Mouse (Mus musculus): Measurements from ENCODE around the gene Mbd4. TPM values are rescaled to one million over a fixed set of nuclear protein-coding genes. Genes with fewer than 3 reads are reported as not detected.
A peak's percentile ranks its signal among the peaks of the same experiment; 100 is the strongest.
"Not testable (repeated sequence)": the region's sequence is repeated elsewhere in the genome, so short reads cannot be mapped to it uniquely, and the experiment has no call there.

Gene Mbd4
- 21.2 and 23.2 TPM in 2 replicates for total RNA-seq (2017)

DNA sequence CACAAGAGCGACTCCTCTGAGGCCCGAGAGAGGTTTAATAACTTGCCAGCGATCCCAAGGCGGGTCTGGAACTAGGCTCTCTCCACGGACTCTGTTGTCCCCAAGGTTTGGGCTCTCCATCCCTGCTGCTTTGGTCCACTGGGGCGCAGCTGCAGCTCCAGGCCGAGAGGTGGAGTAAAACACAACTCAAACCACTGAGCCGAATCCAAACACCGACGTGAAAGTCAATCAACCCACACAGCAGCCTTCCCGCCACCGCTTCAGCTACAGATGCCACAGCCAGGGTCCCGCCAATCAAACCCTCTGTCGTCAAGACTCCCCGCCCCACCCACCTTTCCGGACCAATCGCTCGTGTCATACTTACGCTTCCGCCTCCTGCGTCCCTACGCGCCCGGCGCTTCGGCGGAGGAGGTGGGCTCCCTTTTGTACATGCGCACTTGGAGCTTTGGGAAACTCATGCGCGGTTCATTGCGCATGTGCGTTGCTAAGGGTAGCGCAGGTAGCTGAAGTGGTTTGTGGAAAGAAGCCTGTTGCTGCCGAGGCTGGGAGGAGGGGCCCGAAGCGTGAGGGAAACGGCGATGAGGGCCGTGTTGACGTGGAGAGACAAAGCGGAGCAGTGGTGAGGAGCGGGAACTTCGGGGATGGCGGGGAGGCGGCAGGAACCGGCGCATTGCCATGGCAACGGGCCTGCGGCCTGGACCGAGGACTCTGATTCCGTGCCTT is at the start of gene Mbd4, which contains the start of gene Ift122:
Gene Mbd4 (minus strand): TSS at position 281 of the 723 bp plus-strand sequence.
Gene Ift122 (plus strand): TSS at position 380 of the 723 bp plus-strand sequence.
- peak; percentile 96 for ATAC-seq (replicated peaks; ENCODE audit: low read depth, poor library complexity, severe bottlenecking)

GRCm38 (mm10) chr6:115902545-115902944 is 49.4 kb upstream of the Mbd4 start:
- ATAC-seq (replicated peaks; ENCODE audit: low read depth, poor library complexity, severe bottlenecking) = no peak

DNA sequence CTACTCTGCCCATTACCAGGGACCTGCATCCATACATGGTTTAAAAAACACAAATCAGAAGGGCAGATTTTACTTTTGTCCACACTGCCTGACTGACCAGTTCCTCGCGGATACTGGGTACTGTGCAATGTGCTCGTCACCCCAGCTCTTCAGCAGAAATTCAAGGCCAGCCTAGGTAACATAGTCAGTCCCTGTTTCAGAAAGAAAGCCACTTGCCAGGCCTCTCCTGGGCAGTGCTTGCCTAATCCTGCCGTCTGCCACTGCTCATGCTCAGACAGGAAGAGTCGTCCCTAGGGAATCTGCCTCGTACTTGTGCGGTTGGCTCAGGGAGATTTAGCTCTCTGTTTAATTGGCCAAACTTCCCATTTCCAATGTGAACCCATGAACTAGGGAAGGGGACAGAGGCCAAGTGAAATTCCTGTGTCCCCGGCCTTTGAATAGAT is 48.3 kb upstream of the Mbd4 start:
- ATAC-seq (replicated peaks; ENCODE audit: low read depth, poor library complexity, severe bottlenecking) = no peak

DNA sequence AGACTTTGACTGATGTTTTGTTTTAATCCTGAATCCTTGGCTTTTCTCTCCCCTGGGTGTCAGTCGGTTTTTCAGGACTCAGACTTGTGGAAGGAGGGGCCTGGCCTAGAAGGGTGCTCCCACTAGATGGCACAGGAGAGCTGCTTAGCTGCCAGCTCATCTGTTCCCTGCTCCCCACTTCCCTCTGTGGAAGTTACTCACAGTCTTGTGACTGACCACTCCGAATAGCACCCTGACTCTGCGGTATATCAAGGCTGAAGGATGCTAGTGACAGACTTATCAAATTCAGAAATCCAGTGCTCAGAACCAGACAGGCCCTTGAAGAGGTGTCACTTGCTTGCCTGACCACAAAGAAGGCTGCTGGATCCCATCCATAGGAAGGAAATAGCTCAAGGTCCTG is 47.9 kb upstream of the Mbd4 start:
- peak; percentile 82 for ATAC-seq (replicated peaks; ENCODE audit: low read depth, poor library complexity, severe bottlenecking)

GRCm38 (mm10) chr6:115897926-115898520 is 44.9 kb upstream of the Mbd4 start:
- ATAC-seq (replicated peaks; ENCODE audit: low read depth, poor library complexity, severe bottlenecking) = no peak

DNA sequence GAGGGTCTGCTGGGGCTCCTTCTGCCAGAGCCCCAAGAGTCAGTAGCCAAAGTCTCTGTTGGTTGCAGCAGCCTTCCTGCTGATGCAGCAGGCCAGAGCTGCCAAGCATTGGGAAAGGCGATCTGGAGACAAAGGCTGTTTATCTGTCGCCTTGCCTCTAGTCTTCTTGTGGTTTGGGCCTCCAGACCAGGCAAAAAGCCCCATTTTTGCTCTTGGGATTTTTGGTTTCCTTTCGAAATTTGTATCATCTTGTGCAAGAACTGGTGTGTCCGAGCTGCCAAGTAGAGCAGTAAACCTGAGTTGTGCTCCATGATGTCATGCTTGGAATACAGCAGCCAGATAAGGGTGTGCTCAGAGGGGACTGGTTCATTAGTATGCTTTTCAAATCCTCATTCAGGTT is 43.9 kb upstream of the Mbd4 start:
- peak; percentile 65 for ATAC-seq (replicated peaks; ENCODE audit: low read depth, poor library complexity, severe bottlenecking)

GRCm38 (mm10) chr6:115896346-115896745 is 43.2 kb upstream of the Mbd4 start:
- ATAC-seq (replicated peaks; ENCODE audit: low read depth, poor library complexity, severe bottlenecking) = no peak

DNA sequence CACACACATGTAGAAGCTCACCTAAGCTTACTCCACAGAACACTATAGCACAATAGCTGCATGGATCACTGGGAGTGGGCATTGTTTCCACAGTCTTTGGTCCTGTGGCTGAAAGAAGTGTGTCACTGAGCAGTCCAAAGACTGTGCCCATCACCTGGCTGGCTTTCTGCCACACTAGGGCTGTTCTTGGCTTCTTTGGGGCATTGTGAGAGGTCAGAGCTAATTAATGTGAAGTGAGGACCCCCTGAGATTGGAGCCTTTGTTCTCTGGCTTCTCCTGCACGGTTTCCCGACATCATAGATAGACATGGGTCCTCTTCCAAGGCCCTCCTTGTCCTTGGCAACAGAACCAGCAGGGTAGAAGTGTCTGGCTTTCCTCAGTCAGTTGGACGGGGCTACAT is 39.2 kb upstream of the Mbd4 start:
- ATAC-seq (replicated peaks; ENCODE audit: low read depth, poor library complexity, severe bottlenecking) = no peak

DNA sequence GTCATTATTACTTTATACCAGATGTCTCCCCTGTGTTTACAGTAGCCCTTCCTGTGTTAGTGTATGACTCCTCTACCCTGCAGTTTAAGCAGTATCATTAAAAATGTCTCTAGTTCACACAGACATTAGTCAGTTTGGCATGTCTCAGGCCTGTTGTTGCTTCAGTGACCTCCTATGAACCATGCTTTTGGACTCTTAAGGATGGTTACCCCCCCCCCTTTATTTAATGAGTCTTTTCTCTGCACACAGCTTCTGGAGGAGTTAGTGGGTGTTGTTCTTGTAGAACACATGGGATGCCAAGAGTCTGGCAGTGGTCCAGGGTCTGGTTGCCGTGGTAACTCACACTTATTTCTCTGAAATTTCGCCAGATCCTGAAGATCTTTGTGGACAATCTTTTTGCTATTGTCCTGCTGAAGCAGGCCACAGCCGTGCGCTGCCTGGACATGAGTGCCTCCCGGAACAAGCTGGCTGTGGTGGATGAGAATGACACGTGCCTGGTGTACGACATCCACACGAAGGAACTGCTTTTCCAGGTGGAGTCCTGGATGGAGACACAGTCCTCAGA is 38.4 kb upstream of the Mbd4 start:
- ATAC-seq (replicated peaks; ENCODE audit: low read depth, poor library complexity, severe bottlenecking) = no peak

DNA sequence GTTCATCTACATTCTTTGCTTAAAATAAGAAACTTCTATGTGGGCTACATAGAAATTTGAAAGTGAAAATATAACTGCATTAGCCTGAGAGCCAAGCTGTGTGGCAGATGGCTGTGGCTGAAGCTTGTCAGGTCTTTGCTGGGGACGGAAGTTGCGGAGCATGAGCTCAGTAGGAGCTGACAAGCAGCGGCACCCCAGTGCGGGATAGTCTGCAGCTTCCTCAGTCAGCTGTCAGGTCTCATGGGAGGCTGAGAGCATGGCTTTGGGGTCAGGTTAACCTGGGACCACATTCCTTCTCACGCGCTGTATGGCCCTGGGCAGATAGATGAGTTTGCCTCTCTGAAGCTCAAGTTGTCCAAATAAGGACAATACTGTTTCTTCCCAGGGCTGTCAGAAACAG is 37.9 kb upstream of the Mbd4 start:
- ATAC-seq (replicated peaks; ENCODE audit: low read depth, poor library complexity, severe bottlenecking) = no peak

GRCm38 (mm10) chr6:115890601-115891000 is 37.4 kb upstream of the Mbd4 start:
- no peak for ATAC-seq (replicated peaks; ENCODE audit: low read depth, poor library complexity, severe bottlenecking)

DNA sequence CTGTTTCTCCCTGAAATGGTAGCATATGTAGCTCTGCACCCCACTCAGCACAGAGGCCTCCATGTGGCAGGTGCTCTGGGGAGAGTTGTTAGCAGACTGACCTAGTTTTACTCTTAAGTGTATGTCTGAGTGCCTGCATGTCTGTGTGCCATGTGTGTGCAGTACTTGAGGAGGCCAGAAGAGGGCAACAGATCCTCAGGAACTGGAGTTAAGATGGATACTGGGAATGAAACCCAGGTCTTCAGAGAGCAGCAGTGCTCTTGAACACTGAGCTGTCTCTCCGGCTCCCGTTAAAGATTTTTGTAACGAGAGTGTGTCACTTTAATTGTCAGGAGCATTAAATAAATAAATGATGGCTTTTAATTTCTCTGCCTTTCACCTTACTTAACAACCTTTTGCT is 35.1 kb upstream of the Mbd4 start:
- 0 out of 2 replicates have a peak, but pooled peaks have one; percentile 40 for ATAC-seq (replicated peaks; ENCODE audit: low read depth, poor library complexity, severe bottlenecking)

GRCm38 (mm10) chr6:115886894-115887293 is 33.7 kb upstream of the Mbd4 start:
- ATAC-seq (replicated peaks; ENCODE audit: low read depth, poor library complexity, severe bottlenecking) = peak; percentile 84

- ATAC-seq (replicated peaks; ENCODE audit: low read depth, poor library complexity, severe bottlenecking) = no peak
These were observed 30.8 kb upstream of the Mbd4 start for GRCm38 (mm10) chr6:115884018-115884417.

GRCm38 (mm10) chr6:115880751-115881150 is 27.6 kb upstream of the Mbd4 start:
- ATAC-seq (replicated peaks; ENCODE audit: low read depth, poor library complexity, severe bottlenecking) = no peak

DNA sequence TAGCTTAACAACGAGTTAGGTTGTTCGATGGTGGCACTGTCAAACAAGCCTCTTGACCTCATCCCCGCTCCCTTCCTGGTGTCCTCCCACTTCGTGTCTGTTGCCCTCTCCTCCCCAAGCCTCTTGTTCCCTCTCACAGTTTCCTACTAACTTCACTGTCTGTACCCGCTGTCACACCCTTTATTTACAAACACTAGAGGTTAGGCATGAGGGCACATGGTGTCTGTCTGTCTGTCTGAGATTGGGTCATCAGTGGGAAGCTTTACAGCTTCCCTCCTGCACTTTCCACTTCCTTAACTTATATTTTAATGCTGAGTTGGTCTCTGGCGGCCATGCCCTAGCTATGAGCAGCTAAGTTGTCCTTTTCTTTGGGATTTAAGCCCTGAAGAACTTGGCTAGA is 26.6 kb upstream of the Mbd4 start:
- no peak for ATAC-seq (replicated peaks; ENCODE audit: low read depth, poor library complexity, severe bottlenecking)

- no peak for ATAC-seq (replicated peaks; ENCODE audit: low read depth, poor library complexity, severe bottlenecking)
These were observed 25.5 kb upstream of the Mbd4 start for GRCm38 (mm10) chr6:115878694-115879093.

GRCm38 (mm10) chr6:115877239-115877638 is 24.1 kb upstream of the Mbd4 start:
- no peak for ATAC-seq (replicated peaks; ENCODE audit: low read depth, poor library complexity, severe bottlenecking)

GRCm38 (mm10) chr6:115871318-115871717 is 18.1 kb upstream of the Mbd4 start:
- ATAC-seq (replicated peaks; ENCODE audit: low read depth, poor library complexity, severe bottlenecking) = not testable (repeated sequence)

DNA sequence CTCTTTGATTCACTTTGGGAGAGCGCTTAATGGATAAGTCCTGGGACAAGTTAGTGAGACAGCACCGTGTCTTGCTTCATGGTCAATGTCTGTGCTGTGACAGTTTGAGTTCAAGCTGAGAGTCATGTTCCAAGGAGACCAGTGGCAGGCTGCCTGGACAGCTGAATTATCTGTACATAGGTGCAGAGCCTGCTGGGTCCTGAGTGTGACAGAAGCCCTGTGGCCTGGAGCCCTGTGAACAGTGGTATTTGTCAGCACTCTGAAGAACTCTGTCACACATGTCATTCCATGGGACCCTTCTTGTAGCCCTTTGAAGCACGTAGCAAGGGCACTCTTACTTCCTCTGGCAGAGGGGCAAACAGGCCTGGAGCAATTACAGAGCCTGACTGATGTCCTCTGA is 14.0 kb upstream of the Mbd4 start:
- not testable (repeated sequence) for ATAC-seq (replicated peaks; ENCODE audit: low read depth, poor library complexity, severe bottlenecking)

DNA sequence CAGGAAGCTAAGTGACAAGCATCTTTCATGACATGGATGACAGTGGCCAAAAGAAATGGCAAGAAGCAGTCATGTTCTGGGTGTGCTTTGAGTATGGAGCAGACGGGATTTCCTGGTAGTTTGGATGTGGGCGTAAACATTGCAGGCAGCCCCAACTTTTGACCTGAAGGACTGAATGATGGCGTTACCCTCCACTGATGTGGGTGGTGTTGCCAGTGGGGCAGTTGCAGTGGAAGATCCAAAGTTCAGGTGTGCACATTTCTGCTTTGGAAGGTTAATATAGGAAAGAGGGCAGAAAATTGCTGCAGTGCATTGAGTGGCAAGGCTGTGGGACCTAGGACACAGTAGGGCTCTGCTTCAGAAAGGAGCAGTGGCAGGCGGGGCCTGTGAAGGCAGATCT is 12.1 kb upstream of the Mbd4 start:
- no peak for ATAC-seq (replicated peaks; ENCODE audit: low read depth, poor library complexity, severe bottlenecking)
